Mouse (Mus musculus): ENCODE data around the gene Muc2. TPM values are rescaled to one million over a fixed set of nuclear protein-coding genes. Genes with fewer than 3 reads are reported as not detected.

Gene Muc2
- total and polyA plus RNA-seq, 3 experiments = not detected

- DNase-seq (ENCODE audit: extremely low read depth) = no peak
- H3K4me3 ChIP-seq (replicated peaks in 1 of 3; ENCODE audit: low read depth in 2 of 3, low read length in 2 of 3, poor library complexity in 1 of 3) = no peak overlapping the region
- H3K36me3 ChIP-seq (replicated peaks in 1 of 2; ENCODE audit: control insufficient read depth in 1 of 2, insufficient read depth in 1 of 2, low read length in 1 of 2) = no peaks in the 10 kb centered on the region
- H3K9me3 ChIP-seq (replicated peaks; ENCODE audit: low read length) = peaks cover 13% of the 10 kb centered on the region
- H3K4me2 ChIP-seq (ENCODE audit: insufficient read depth, low read depth, poor library complexity, severe bottlenecking) = no peak overlapping the region
- TF ChIP-seq ZMIZ1 (IDR thresholded peaks at IDR 0.05; ENCODE audit: low read depth, low read length) (no peak), USF1 (IDR thresholded peaks at IDR 0.05; ENCODE audit: low read depth, low read length) (no peak), GABPA (IDR thresholded peaks at IDR 0.05; ENCODE audit: insufficient replicate concordance, low read depth, low read length) (no peak), EP300 (IDR thresholded peaks at IDR 0.05; ENCODE audit: low read length) (no peak), CHD2 (IDR thresholded peaks at IDR 0.05; ENCODE audit: low read length) (no peak), PAX5 (IDR thresholded peaks at IDR 0.05; ENCODE audit: low read length) (no peak), SMC3 (IDR thresholded peaks at IDR 0.05; ENCODE audit: low read depth, low read length) (no peak), RCOR1 (conservative IDR thresholded peaks at IDR 0.05; ENCODE audit: low read depth, low read length) (no peak), MAZ (IDR thresholded peaks at IDR 0.05; ENCODE audit: low read depth, low read length) (no peak), KAT2A (IDR thresholded peaks at IDR 0.05; ENCODE audit: insufficient replicate concordance, low read length) (no peak), NELFE (IDR thresholded peaks at IDR 0.05; ENCODE audit: low read depth, low read length) (no peak)
- dilution Hi-C loops (cut with MboI; ENCODE audit: extremely low pct_ligation_motif_present, extremely low pct_unique_long_range_greater_than_20kb, low sequenced_read_pairs) (no loop called here), in situ Hi-C loops (cut with MboI; ENCODE audit: low pct_ligation_motif_present, low pct_unique_long_range_greater_than_20kb, low sequenced_read_pairs) (no loop called here)
- H3K4me1 ChIP-seq (ENCODE audit: control insufficient read depth in 1 of 2, insufficient read depth in 2 of 2) = no peaks in the 10 kb centered on the region
- H3K27ac ChIP-seq (ENCODE audit: insufficient read depth, low read depth) = no peak overlapping the region
- H3K9ac ChIP-seq (ENCODE audit: insufficient read depth, low read depth) = no peak overlapping the region
- peaks cover 99% of the 10 kb centered on the region for H3K27me3 ChIP-seq (replicated peaks)
- H3K79me2 ChIP-seq (replicated peaks; ENCODE audit: control insufficient read depth, extremely low read depth, insufficient read depth, poor library complexity, severe bottlenecking) = no peaks in the 10 kb centered on the region
These were observed 104.1 kb downstream of the Muc2 start for GRCm38 (mm10) chr7:141794251-141794650.

- TF ChIP-seq TBP (conservative IDR thresholded peaks at IDR 0.05; ENCODE audit: low read depth, low read length) = no peak
- no peak for TF ChIP-seq SIN3A (IDR thresholded peaks at IDR 0.05; ENCODE audit: low read length)
- no peak for TF ChIP-seq MXI1 (IDR thresholded peaks at IDR 0.05; ENCODE audit: low read depth, low read length)
- no peak for TF ChIP-seq MAFK (IDR thresholded peaks at IDR 0.05; ENCODE audit: insufficient replicate concordance, low read length)
- no peak for TF ChIP-seq ZKSCAN1 (IDR thresholded peaks at IDR 0.05; ENCODE audit: borderline replicate concordance, low read depth, low read length)
- TF ChIP-seq SMC3 (IDR thresholded peaks at IDR 0.05; ENCODE audit: low read depth, low read length) = no peak
- TF ChIP-seq BHLHE40 (IDR thresholded peaks at IDR 0.05; ENCODE audit: low read depth, low read length) = no peak
- TF ChIP-seq MAZ (IDR thresholded peaks at IDR 0.05; ENCODE audit: low read depth, low read length) = no peak
- TF ChIP-seq JUN (IDR thresholded peaks at IDR 0.05; ENCODE audit: insufficient read depth, low read depth, low read length) = no peak
- TF ChIP-seq TCF12 (IDR thresholded peaks at IDR 0.05; ENCODE audit: low read depth, low read length) = no peak
- TF ChIP-seq GABPA (IDR thresholded peaks at IDR 0.05; ENCODE audit: insufficient replicate concordance, low read depth, low read length) = no peak
- Histone ChIP-seq H3K4me3 (replicated peaks in 1 of 3; ENCODE audit: low read depth in 2 of 3, low read length in 2 of 3, poor library complexity in 1 of 3) (no peak overlapping the region), H3K36me3 (replicated peaks in 1 of 2; ENCODE audit: control insufficient read depth in 1 of 2, insufficient read depth in 1 of 2, low read length in 1 of 2) (no peaks in the 10 kb centered on the region), H3K9ac (ENCODE audit: insufficient read depth, low read depth) (no peak overlapping the region), H3K4me1 (ENCODE audit: control insufficient read depth in 1 of 2, insufficient read depth in 2 of 2) (no peaks in the 10 kb centered on the region), H3K27me3 (replicated peaks) (peaks cover 86% of the 10 kb centered on the region), H3K27ac (ENCODE audit: insufficient read depth, low read depth) (no peak overlapping the region), H3K4me2 (ENCODE audit: insufficient read depth, low read depth, poor library complexity, severe bottlenecking) (no peak overlapping the region), H3K9me3 (replicated peaks; ENCODE audit: low read length) (peaks cover 3% of the 10 kb centered on the region), H3K79me2 (replicated peaks; ENCODE audit: control insufficient read depth, extremely low read depth, insufficient read depth, poor library complexity, severe bottlenecking) (no peaks in the 10 kb centered on the region)
- dilution Hi-C loops (cut with MboI; ENCODE audit: extremely low pct_ligation_motif_present, extremely low pct_unique_long_range_greater_than_20kb, low sequenced_read_pairs) (no loop called here), in situ Hi-C loops (cut with MboI; ENCODE audit: low pct_ligation_motif_present, low pct_unique_long_range_greater_than_20kb, low sequenced_read_pairs) (no loop called here)
- no peak for DNase-seq (ENCODE audit: extremely low read depth)
These were observed 113.1 kb downstream of the Muc2 start for GRCm38 (mm10) chr7:141803206-141803605.

Other genes with a start within 250 kb of the Muc2 start
- gene Pidd1, start 246.3 kb upstream of the Muc2 start, total RNA-seq (2012; rRNA removed) = 7.8 and 9.6 TPM in 2 replicates
- gene Pidd1, start 246.3 kb upstream of the Muc2 start, total RNA-seq (2014; rRNA removed) = 5.1 and 5.8 TPM in 2 replicates
- 21.4 and 24.9 TPM in 2 replicates for gene Pidd1, start 246.3 kb upstream of the Muc2 start, polyA plus RNA-seq (2012; ENCODE audit: insufficient read length, low read depth)
- gene Rplp2, start 243.0 kb upstream of the Muc2 start, total RNA-seq (2012; rRNA removed) = 3,147 and 3,416 TPM in 2 replicates
- 791 and 892 TPM in 2 replicates for gene Rplp2, start 243.0 kb upstream of the Muc2 start, total RNA-seq (2014; rRNA removed)
- 2,025 and 2,969 TPM in 2 replicates for gene Rplp2, start 243.0 kb upstream of the Muc2 start, polyA plus RNA-seq (2012; ENCODE audit: insufficient read length, low read depth)
- gene Pnpla2, start 235.1 kb upstream of the Muc2 start, total RNA-seq (2012; rRNA removed) = 8.9 and 11.7 TPM in 2 replicates
- gene Pnpla2, start 235.1 kb upstream of the Muc2 start, total RNA-seq (2014; rRNA removed) = 1.5 and 2.8 TPM in 2 replicates
- gene Pnpla2, start 235.1 kb upstream of the Muc2 start, polyA plus RNA-seq (2012; ENCODE audit: insufficient read length, low read depth) = 25.3 and 29.6 TPM in 2 replicates
- not detected in 2 replicates for gene Cracr2b, start 229.2 kb upstream of the Muc2 start, total RNA-seq (2012; rRNA removed)
- gene Cracr2b, start 229.2 kb upstream of the Muc2 start, total RNA-seq (2014; rRNA removed) = not detected in 2 replicates
- gene Cracr2b, start 229.2 kb upstream of the Muc2 start, polyA plus RNA-seq (2012; ENCODE audit: insufficient read length, low read depth) = not detected in 2 replicates
- 14.9 and 15.0 TPM in 2 replicates for gene Cd151, start 222.9 kb upstream of the Muc2 start, total RNA-seq (2012; rRNA removed)
- gene Cd151, start 222.9 kb upstream of the Muc2 start, total RNA-seq (2014; rRNA removed) = 10.1 and 10.6 TPM in 2 replicates
- gene Cd151, start 222.9 kb upstream of the Muc2 start, polyA plus RNA-seq (2012; ENCODE audit: insufficient read length, low read depth) = 13.5 and 21.1 TPM in 2 replicates
- 82.3 and 109 TPM in 2 replicates for gene Polr2l, start 215.2 kb upstream of the Muc2 start, total RNA-seq (2012; rRNA removed)
- 35.7 and 37.1 TPM in 2 replicates for gene Polr2l, start 215.2 kb upstream of the Muc2 start, total RNA-seq (2014; rRNA removed)
- gene Polr2l, start 215.2 kb upstream of the Muc2 start, polyA plus RNA-seq (2012; ENCODE audit: insufficient read length, low read depth) = 57.5 and 64.8 TPM in 2 replicates
- gene Tspan4, start 215.1 kb upstream of the Muc2 start, total RNA-seq (2012; rRNA removed) = 28.9 and 30.0 TPM in 2 replicates
- gene Tspan4, start 215.1 kb upstream of the Muc2 start, total RNA-seq (2014; rRNA removed) = 23.8 and 28.4 TPM in 2 replicates
- 20.3 and 21.2 TPM in 2 replicates for gene Tspan4, start 215.1 kb upstream of the Muc2 start, polyA plus RNA-seq (2012; ENCODE audit: insufficient read length, low read depth)
- gene Chid1, start 150.5 kb upstream of the Muc2 start, total RNA-seq (2012; rRNA removed) = 49.6 and 50.5 TPM in 2 replicates
- gene Chid1, start 150.5 kb upstream of the Muc2 start, total RNA-seq (2014; rRNA removed) = 27.0 and 31.9 TPM in 2 replicates
- 42.3 and 47.5 TPM in 2 replicates for gene Chid1, start 150.5 kb upstream of the Muc2 start, polyA plus RNA-seq (2012; ENCODE audit: insufficient read length, low read depth)
- 44.5 and 50.7 TPM in 2 replicates for gene Ap2a2, start 128.2 kb upstream of the Muc2 start, total RNA-seq (2012; rRNA removed)
- 30.0 and 31.6 TPM in 2 replicates for gene Ap2a2, start 128.2 kb upstream of the Muc2 start, total RNA-seq (2014; rRNA removed)
- gene Ap2a2, start 128.2 kb upstream of the Muc2 start, polyA plus RNA-seq (2012; ENCODE audit: insufficient read length, low read depth) = 36.6 and 43.1 TPM in 2 replicates
- gene Muc6, start 35.0 kb upstream of the Muc2 start, total RNA-seq (2012; rRNA removed) = under 0.01 TPM in 1 of 2 replicates, not detected in the other
- gene Muc6, start 35.0 kb upstream of the Muc2 start, total RNA-seq (2014; rRNA removed) = not detected in 2 replicates
- 0.12 and 0.13 TPM in 2 replicates for gene Muc6, start 35.0 kb upstream of the Muc2 start, polyA plus RNA-seq (2012; ENCODE audit: insufficient read length, low read depth)
- gene Muc5ac, start 98.6 kb downstream of the Muc2 start, total RNA-seq (2012; rRNA removed) = not detected in 2 replicates
- gene Muc5ac, start 98.6 kb downstream of the Muc2 start, total RNA-seq (2014; rRNA removed) = not detected in 2 replicates
- not detected in 2 replicates for gene Muc5ac, start 98.6 kb downstream of the Muc2 start, polyA plus RNA-seq (2012; ENCODE audit: insufficient read length, low read depth)
- not detected in 2 replicates for gene Muc5b, start 148.7 kb downstream of the Muc2 start, total RNA-seq (2012; rRNA removed)
- not detected in 2 replicates for gene Muc5b, start 148.7 kb downstream of the Muc2 start, total RNA-seq (2014; rRNA removed)
- not detected in 2 replicates for gene Muc5b, start 148.7 kb downstream of the Muc2 start, polyA plus RNA-seq (2012; ENCODE audit: insufficient read length, low read depth)
- 16.9 and 18.8 TPM in 2 replicates for gene Tollip, start 228.2 kb downstream of the Muc2 start, total RNA-seq (2012; rRNA removed)
- gene Tollip, start 228.2 kb downstream of the Muc2 start, total RNA-seq (2014; rRNA removed) = 22.3 and 22.8 TPM in 2 replicates
- gene Tollip, start 228.2 kb downstream of the Muc2 start, polyA plus RNA-seq (2012; ENCODE audit: insufficient read length, low read depth) = 24.4 and 29.6 TPM in 2 replicates